Mouse (Mus musculus) mammary gland, adult 2 months (tissue): ENCODE measurements around the gene Rcor2. TPM values are rescaled to one million over a fixed set of nuclear protein-coding genes. Genes with fewer than 3 reads are reported as not detected.

Source experiments
- polyA plus RNA-seq: library from polyadenylated mRNA; depleted of rRNA; stranded (reverse); fragments of >200 nt; gene quantifications from 2 replicates; pipeline ENCODE4 v1.2.3, GENCODE M21; 2012; ENCODE audit warnings: low replicate concordance; rRNA removed

The Rcor2 gene
- 9.6 and 14.5 TPM in 2 replicates for polyA plus RNA-seq

DNA sequence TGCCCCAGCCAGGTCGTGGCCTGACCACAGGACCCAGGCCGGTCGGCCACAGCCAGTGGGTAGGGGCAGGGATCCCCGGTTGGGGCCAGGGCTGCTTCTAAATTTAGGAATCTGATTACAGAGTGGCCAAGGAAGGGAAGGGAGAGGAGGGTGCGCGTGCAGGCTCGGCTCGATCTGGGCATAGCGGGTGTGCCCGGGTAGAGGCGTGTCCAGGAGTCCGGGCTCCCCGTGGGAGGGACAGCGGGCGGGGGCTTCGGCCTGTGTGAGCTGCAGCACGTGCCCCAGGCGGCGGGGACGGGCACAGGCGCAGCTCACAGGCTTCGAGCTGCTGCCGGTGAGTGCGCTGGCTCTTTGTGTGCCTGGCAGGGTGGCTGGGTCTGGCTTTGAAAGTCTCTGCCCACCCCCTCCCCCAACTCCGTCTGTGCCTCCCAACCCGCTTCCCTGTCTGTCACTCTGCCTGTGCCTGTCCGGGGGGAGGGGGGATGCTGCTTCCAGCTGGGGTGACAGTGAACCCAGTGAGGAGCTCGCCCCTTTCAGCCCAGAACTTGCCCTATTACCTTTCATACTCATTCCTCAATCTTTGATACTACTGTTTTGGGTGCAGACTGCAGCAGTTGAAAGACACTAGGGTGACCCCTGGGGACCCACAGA is at the start of gene Rcor2:
Rcor2 (plus strand) TSS at position 235 of the 651 bp plus-strand sequence.

DNA sequence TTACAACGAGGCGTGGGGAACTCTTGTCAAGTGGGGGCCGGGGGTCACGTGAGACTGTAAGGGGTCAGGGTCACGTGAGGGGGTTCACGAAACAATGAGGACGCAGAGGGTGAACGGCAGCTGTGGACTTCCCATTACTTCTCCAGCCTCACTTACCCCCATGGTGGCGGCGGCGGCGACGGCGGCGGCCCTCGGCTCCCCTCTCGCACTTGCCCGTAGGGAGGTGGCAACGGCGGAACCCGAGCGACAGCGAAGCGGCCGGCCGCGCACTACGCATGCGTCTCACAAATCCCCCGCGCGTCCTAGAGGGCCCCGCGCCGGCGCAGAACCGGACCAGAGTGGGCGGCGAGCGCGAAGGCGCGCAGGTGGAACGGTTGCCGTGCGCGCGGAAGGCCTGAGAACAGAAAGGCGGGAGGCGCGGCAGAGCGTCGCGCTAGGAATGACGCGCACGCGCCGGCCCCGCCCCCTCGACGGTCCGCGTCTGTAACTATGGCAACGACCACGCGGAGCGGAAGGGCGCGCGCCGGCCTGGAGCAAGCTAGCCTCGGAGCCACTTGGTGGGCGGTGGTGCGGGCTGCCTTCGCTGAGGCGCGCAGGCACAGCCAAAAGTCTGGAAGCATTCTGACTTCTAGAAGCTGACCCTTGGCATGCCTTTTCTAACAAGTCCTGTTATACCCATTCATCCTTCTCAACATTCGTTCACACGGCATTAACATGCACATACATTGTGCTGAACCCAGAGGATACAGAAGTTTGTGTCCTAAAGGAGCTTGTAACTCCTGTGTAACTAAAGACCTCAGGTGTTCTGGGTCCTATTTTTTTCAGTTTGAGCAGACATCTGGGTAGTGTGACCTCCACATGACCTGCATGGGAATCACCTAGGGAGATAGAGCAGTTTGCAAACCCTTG is 26.1 kb upstream of the Rcor2 start, which contains the start of gene Naa40:
Naa40 (minus strand) TSS at position 402 of the 909 bp plus-strand sequence.

Other genes starting within 250 kb of the Rcor2 start
- 50.9 and 104 TPM in 2 replicates for gene Fermt3, start 247.9 kb upstream of the Rcor2 start, polyA plus RNA-seq
- 30.7 and 38.6 TPM in 2 replicates for gene Stip1, start 227.4 kb upstream of the Rcor2 start, polyA plus RNA-seq
- gene Macrod1, start 210.5 kb upstream of the Rcor2 start, polyA plus RNA-seq = 83.4 and 120 TPM in 2 replicates
- gene Flrt1, start 161.6 kb upstream of the Rcor2 start, polyA plus RNA-seq = 0.16 and 0.17 TPM in 2 replicates
- 84.0 and 95.1 TPM in 2 replicates for gene Otub1, start 61.0 kb upstream of the Rcor2 start, polyA plus RNA-seq
- gene Cox8a, start 49.7 kb upstream of the Rcor2 start, polyA plus RNA-seq = 2,726 and 3,653 TPM in 2 replicates
- gene Naa40, start 26.1 kb upstream of the Rcor2 start, polyA plus RNA-seq = 20.9 and 29.3 TPM in 2 replicates
- 81.6 and 147 TPM in 2 replicates for gene Mark2, start 74.5 kb downstream of the Rcor2 start, polyA plus RNA-seq
- 18.6 and 25.2 TPM in 2 replicates for gene Spindoc, start 115.7 kb downstream of the Rcor2 start, polyA plus RNA-seq
- 29.2 and 60.5 TPM in 2 replicates for gene 2700081O15Rik, start 150.3 kb downstream of the Rcor2 start, polyA plus RNA-seq
- gene Rtn3, start 216.0 kb downstream of the Rcor2 start, polyA plus RNA-seq = 142 and 153 TPM in 2 replicates
- gene Atl3, start 226.7 kb downstream of the Rcor2 start, polyA plus RNA-seq = 14.2 and 30.0 TPM in 2 replicates